Mouse (Mus musculus) CH12.LX (cell line): ENCODE results near the gene Gsdme. TPM values are rescaled to one million over a fixed set of nuclear protein-coding genes. Genes with fewer than 3 reads are reported as not detected.

Experiments
- DNase-seq: peaks from one replicate; pipeline ENCODE4 v3.0.0-alpha.2; 2013; ENCODE audit errors: extremely low read depth
- H3K27ac ChIP-seq: 2 replicates; pipeline ENCODE4 v1.5.1; 2012; ENCODE audit warnings: low read depth, mild to moderate bottlenecking, control low read depth, moderate library complexity; ENCODE audit not compliant: insufficient read depth
- H3K27me3 ChIP-seq: replicated peaks from 2 replicates; pipeline ENCODE3; 2012; ENCODE audit warnings: inconsistent platforms
- H3K36me3 ChIP-seq, 2 experiments: replicated peaks in 1 of 2; 2 replicates each; pipeline versions ENCODE3 to v1.6.1; 2012; ENCODE audit warnings: inconsistent platforms in 1 of 2, low read length in 1 of 2, mild to moderate bottlenecking in 1 of 2, mixed read lengths in 1 of 2, moderate library complexity in 1 of 2; ENCODE audit not compliant: control insufficient read depth in 1 of 2, insufficient read depth in 1 of 2
- H3K4me1 ChIP-seq, 2 experiments: 2 replicates each; pipeline ENCODE4 v1.6.1; 2012; ENCODE audit warnings: inconsistent platforms in 1 of 2, moderate library complexity in 1 of 2; ENCODE audit not compliant: insufficient read depth in 2 of 2, control insufficient read depth in 1 of 2
- H3K4me2 ChIP-seq: 2 replicates; pipeline ENCODE4 v1.6.1; 2012; ENCODE audit warnings: low read depth, mild to moderate bottlenecking, control low read depth; ENCODE audit not compliant: poor library complexity, insufficient read depth, severe bottlenecking
- H3K4me3 ChIP-seq, 3 experiments: fragments of 150-350 bp in 1 of 3; sonication (generic) in 1 of 3; replicated peaks in 1 of 3; 2 replicates each; pipeline versions ENCODE3 to v1.5.1; 2011 to 2012; ENCODE audit warnings: low read depth in 2 of 3, low read length in 2 of 3, mild to moderate bottlenecking in 2 of 3, moderate library complexity in 2 of 3, control low read depth in 1 of 3, improper control_type of control experiment in 1 of 3, inconsistent platforms in 1 of 3, mixed read lengths in 1 of 3; ENCODE audit not compliant: poor library complexity in 1 of 3
- H3K79me2 ChIP-seq: replicated peaks from 2 replicates; pipeline ENCODE4 v1.6.1; 2012; ENCODE audit warnings: mild to moderate bottlenecking, moderate library complexity; ENCODE audit not compliant: control insufficient read depth, poor library complexity, insufficient read depth, severe bottlenecking; ENCODE audit errors: extremely low read depth
- H3K9ac ChIP-seq: 2 replicates; pipeline ENCODE4 v1.6.1; 2012; ENCODE audit warnings: low read depth, mild to moderate bottlenecking, control low read depth, moderate library complexity; ENCODE audit not compliant: insufficient read depth
- H3K9me3 ChIP-seq: replicated peaks from 2 replicates; pipeline ENCODE3; 2012; ENCODE audit warnings: low read length, inconsistent platforms, mixed read lengths
- BHLHE40 ChIP-seq: IDR thresholded peaks from 2 replicates; pipeline ENCODE4 v1.6.1; 2011; ENCODE audit warnings: mild to moderate bottlenecking, low read depth, low read length, improper control_type of control experiment
- CHD1 ChIP-seq: IDR thresholded peaks from 2 replicates; pipeline ENCODE4 v1.6.1; 2012; ENCODE audit warnings: low read depth, low read length, improper control_type of control experiment, inconsistent platforms
- CHD2 ChIP-seq: IDR thresholded peaks from 2 replicates; pipeline ENCODE4 v1.6.1; 2011; ENCODE audit warnings: low read length, improper control_type of control experiment
- CTCF ChIP-seq, 2 experiments: IDR thresholded peaks in 1 of 2; conservative IDR thresholded peaks in 1 of 2; 2 replicates each; pipeline ENCODE4 v1.5.1; 2011 to 2012; ENCODE audit warnings: low read depth in 2 of 2, low read length in 2 of 2, improper control_type of control experiment in 1 of 2, inconsistent platforms in 1 of 2, mild to moderate bottlenecking in 1 of 2, moderate library complexity in 1 of 2
- E2F4 ChIP-seq: IDR thresholded peaks from 2 replicates; pipeline ENCODE4 v1.6.1; 2011; ENCODE audit warnings: low read depth, low read length, improper control_type of control experiment; ENCODE audit not compliant: insufficient replicate concordance
- EP300 ChIP-seq: IDR thresholded peaks from 2 replicates; pipeline ENCODE4 v1.6.1; 2011; ENCODE audit warnings: low read length, improper control_type of control experiment
- ETS1 ChIP-seq: conservative IDR thresholded peaks from 2 replicates; pipeline ENCODE4 v1.6.1; 2012; ENCODE audit warnings: low read depth, mild to moderate bottlenecking, inconsistent platforms, low read length, improper control_type of control experiment, moderate library complexity
- HCFC1 ChIP-seq: IDR thresholded peaks from 2 replicates; pipeline ENCODE4 v1.6.1; 2012; ENCODE audit warnings: low read depth, mild to moderate bottlenecking, inconsistent platforms, low read length, improper control_type of control experiment
- JUN ChIP-seq: IDR thresholded peaks from 2 replicates; pipeline ENCODE4 v1.6.1; 2011; ENCODE audit warnings: low read depth, mild to moderate bottlenecking, low read length, improper control_type of control experiment, moderate library complexity; ENCODE audit not compliant: insufficient read depth
- MAFK ChIP-seq: IDR thresholded peaks from 2 replicates; pipeline ENCODE4 v1.6.1; 2011; ENCODE audit warnings: low read length, improper control_type of control experiment; ENCODE audit not compliant: insufficient replicate concordance
- MAX ChIP-seq: IDR thresholded peaks from 2 replicates; pipeline ENCODE4 v1.6.1; 2011; ENCODE audit warnings: low read length, improper control_type of control experiment
- MEF2A ChIP-seq: IDR thresholded peaks from 2 replicates; pipeline ENCODE4 v1.6.1; 2014; ENCODE audit warnings: low read depth, mild to moderate bottlenecking, inconsistent platforms, low read length, improper control_type of control experiment, borderline replicate concordance
- MXI1 ChIP-seq: IDR thresholded peaks from 2 replicates; pipeline ENCODE4 v1.6.1; 2011; ENCODE audit warnings: mild to moderate bottlenecking, low read depth, low read length, improper control_type of control experiment
- MYC ChIP-seq: IDR thresholded peaks from 2 replicates; pipeline ENCODE4 v1.6.1; 2011; ENCODE audit warnings: low read depth, mild to moderate bottlenecking, improper control_type of control experiment, low read length
- NELFE ChIP-seq: IDR thresholded peaks from 2 replicates; pipeline ENCODE4 v1.6.1; 2011; ENCODE audit warnings: low read depth, low read length, improper control_type of control experiment
- NRF1 ChIP-seq: IDR thresholded peaks from 2 replicates; pipeline ENCODE4 v1.6.1; 2014; ENCODE audit warnings: low read depth, mild to moderate bottlenecking, inconsistent platforms, low read length, improper control_type of control experiment, moderate library complexity
- PAX5 ChIP-seq: IDR thresholded peaks from 2 replicates; pipeline ENCODE4 v1.6.1; 2012; ENCODE audit warnings: low read length, inconsistent platforms, mixed read lengths
- RAD21 ChIP-seq: IDR thresholded peaks from 2 replicates; pipeline ENCODE4 v1.6.1; 2011; ENCODE audit warnings: low read depth, mild to moderate bottlenecking, low read length, improper control_type of control experiment, moderate library complexity
- RCOR1 ChIP-seq: conservative IDR thresholded peaks from 2 replicates; pipeline ENCODE4 v1.6.1; 2012; ENCODE audit warnings: low read depth, mild to moderate bottlenecking, inconsistent platforms, low read length, improper control_type of control experiment
- TCF12 ChIP-seq: IDR thresholded peaks from 2 replicates; pipeline ENCODE4 v1.6.1; 2014; ENCODE audit warnings: low read depth, mild to moderate bottlenecking, inconsistent platforms, low read length, improper control_type of control experiment
- USF2 ChIP-seq: conservative IDR thresholded peaks from 2 replicates; pipeline ENCODE4 v1.6.1; 2011; ENCODE audit warnings: low read depth, low read length, improper control_type of control experiment
- ZKSCAN1 ChIP-seq: IDR thresholded peaks from 2 replicates; pipeline ENCODE4 v1.6.1; 2012; ENCODE audit warnings: low read depth, inconsistent platforms, low read length, improper control_type of control experiment, borderline replicate concordance
- ZMIZ1 ChIP-seq: IDR thresholded peaks from 2 replicates; pipeline ENCODE4 v1.6.1; 2012; ENCODE audit warnings: low read depth, mild to moderate bottlenecking, inconsistent platforms, low read length, improper control_type of control experiment
- ZNF384 ChIP-seq: IDR thresholded peaks from 2 replicates; pipeline ENCODE4 v1.6.1; 2012; ENCODE audit warnings: low read depth, low read length, improper control_type of control experiment, inconsistent platforms
- dilution Hi-C: fragments of 300-500 bp; cut with MboI; formaldehyde crosslinking; loops from 2 replicates; pipeline ENCODE4 v1.14.3; 2020; ENCODE audit warnings: low sequenced_read_pairs; ENCODE audit not compliant: extremely low pct_unique_long_range_greater_than_20kb, extremely low pct_ligation_motif_present
- in situ Hi-C: fragments of 300-500 bp; cut with MboI; formaldehyde crosslinking; loops from 3 replicates; pipeline ENCODE4 v1.14.3; 2019; ENCODE audit warnings: low sequenced_read_pairs, low pct_ligation_motif_present, low pct_unique_long_range_greater_than_20kb, mixed read lengths
- polyA plus RNA-seq: library from polyadenylated mRNA; unstranded; fragments of >175 nt; gene quantifications from 2 replicates; pipeline ENCODE4 v1.2.1, GENCODE M21; 2012; ENCODE audit warnings: low read depth; ENCODE audit not compliant: insufficient read length
- total RNA-seq, 2 experiments: library from RNA; depleted of rRNA; stranded (reverse); fragments of 300-350 nt in 1 of 2; fragments of >200 nt in 1 of 2; gene quantifications; 2 replicates each; pipeline ENCODE4 v1.2.3; 2012 to 2014

Gene Gsdme
- total and polyA plus RNA-seq, 3 experiments, result 0.38 to 1.8 TPM; not detected in 1

DNA sequence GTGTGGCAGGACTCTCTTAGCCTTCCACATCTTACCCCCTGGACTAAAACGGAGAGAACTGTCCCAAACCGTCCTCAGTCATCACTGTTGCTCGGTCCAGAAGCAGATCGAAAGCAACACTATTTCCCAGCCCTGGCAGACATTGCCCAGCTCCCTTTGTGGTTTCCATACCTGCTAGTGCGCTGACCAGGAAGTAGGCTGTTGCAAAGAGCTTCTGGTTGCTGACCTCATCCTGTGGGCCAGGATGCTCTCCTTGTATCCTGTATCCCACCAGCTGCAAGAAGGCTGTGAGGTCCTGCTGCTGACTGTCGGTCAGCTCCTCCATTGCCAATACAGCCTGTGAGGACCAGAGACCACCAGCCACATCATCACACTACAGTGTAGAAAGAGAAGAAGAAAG lies 44.6 kb downstream of the Gsdme start:
- dilution Hi-C loops, result no loop called here

DNA sequence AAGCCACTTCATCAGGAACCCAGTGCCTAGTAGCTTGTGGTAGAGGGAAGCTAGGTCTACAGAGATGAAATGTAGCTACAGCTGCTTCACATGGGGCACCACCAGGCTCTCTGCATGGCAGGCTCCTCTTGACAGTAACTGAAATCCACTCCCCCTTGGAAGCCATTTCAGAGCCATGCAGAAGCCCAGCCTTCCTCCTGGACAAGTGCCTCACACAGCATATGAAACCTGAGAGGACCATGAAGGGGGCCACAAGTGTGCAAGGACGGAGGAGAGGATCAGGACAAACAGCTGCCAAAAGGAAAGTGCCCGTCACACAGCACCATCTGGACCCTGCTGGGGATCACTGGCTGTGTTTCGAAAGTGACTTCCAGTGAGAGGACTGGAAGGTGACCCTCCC lies 45.0 kb downstream of the Gsdme start:
- Histone ChIP-seq H3K4me1 (no peaks in the 10 kb centered on the region), H3K27me3 (no peaks in the 10 kb centered on the region), H3K9ac (no peak overlapping the region), H3K36me3 (peaks cover 0 to 4% of the 10 kb centered on the region in 2 experiments), H3K4me2 (no peak overlapping the region)
- dilution Hi-C loops, result no loop called here
- TF ChIP-seq ZMIZ1 (no peak), ZKSCAN1 (no peak), NELFE (no peak), RAD21 (no peak), CHD1 (no peak), MAFK (no peak), PAX5 (no peak), MAX (no peak), ETS1 (no peak), E2F4 (no peak), MYC (no peak), USF2 (no peak), MEF2A (no peak), EP300 (no peak), RCOR1 (no peak), CHD2 (no peak), NRF1 (no peak)
- TF ChIP-seq, all 38 proteins: peak for 0
- H3K9me3 ChIP-seq, result no peaks in the 10 kb centered on the region
- in situ Hi-C loops, result no loop called here
- no peak for DNase-seq
- H3K4me3 ChIP-seq, result no peak overlapping the region
- no peaks in the 10 kb centered on the region for H3K79me2 ChIP-seq
- no peak overlapping the region for H3K27ac ChIP-seq

More for the DNA sequence above, 44.6 kb downstream of the Gsdme start:
- Histone ChIP-seq H3K36me3 (peaks cover 0 to 2% of the 10 kb centered on the region in 2 experiments), H3K27me3 (no peaks in the 10 kb centered on the region), H3K4me2 (no peak overlapping the region), H3K4me3 (no peak overlapping the region), H3K79me2 (no peaks in the 10 kb centered on the region), H3K4me1 (no peaks in the 10 kb centered on the region), H3K27ac (no peak overlapping the region), H3K9me3 (no peaks in the 10 kb centered on the region), H3K9ac (no peak overlapping the region)
- DNase-seq, result no peak
- TF ChIP-seq ZMIZ1, result no peak
- TF ChIP-seq TCF12, result no peak
- TF ChIP-seq CTCF (conservative IDR thresholded peaks at IDR 0.05 in 1 of 2, IDR thresholded peaks at IDR 0.05 in 1 of 2; ENCODE audit: low read depth in 2 of 2, low read length in 2 of 2), result no peak
- no peak for TF ChIP-seq E2F4
- no peak for TF ChIP-seq RCOR1
- TF ChIP-seq BHLHE40, result no peak
- TF ChIP-seq USF2, result no peak
- TF ChIP-seq PAX5, result no peak
- no peak for TF ChIP-seq ETS1
- no peak for TF ChIP-seq HCFC1
- TF ChIP-seq MXI1, result no peak
- TF ChIP-seq ZKSCAN1, result no peak
- TF ChIP-seq JUN, result no peak
- no peak for TF ChIP-seq NELFE
- TF ChIP-seq MAFK, result no peak
- no peak for TF ChIP-seq MAX
- TF ChIP-seq ZNF384, result no peak
- in situ Hi-C loops, result no loop called here
